Comparison of ENCODE assay signal across 1 mouse cellular context in genomic region chr15:100422899-100423860, GRCm38 (mm10).
A peak's percentile ranks its signal among the peaks of the same experiment; 100 is the strongest.
TF ChIP-seq lines count a peak whose summit lies in the region.

No protein-coding gene starts in this region.

TF ChIP-seq in MEL, 35 proteins besides CTCF, POLR2A, EP300 and RAD21 (continued from another document):
- TF ChIP-seq TBP (IDR thresholded peaks at IDR 0.05; ENCODE audit: low read depth, low read length), result peak; percentile 60
- TF ChIP-seq TAL1 (IDR thresholded peaks at IDR 0.05; ENCODE audit: low read length), result no peak
